Mouse (Mus musculus) liver, adult (tissue): ENCODE results near the gene Sema6d.

ENCODE experiments used
- GATA4 ChIP-seq: IDR thresholded peaks from 2 replicates; pipeline ENCODE4 v1.6.1; 2014; ENCODE audit warnings: mild to moderate bottlenecking, low read length; ENCODE audit not compliant: insufficient replicate concordance

Sema6d gene

DNA sequence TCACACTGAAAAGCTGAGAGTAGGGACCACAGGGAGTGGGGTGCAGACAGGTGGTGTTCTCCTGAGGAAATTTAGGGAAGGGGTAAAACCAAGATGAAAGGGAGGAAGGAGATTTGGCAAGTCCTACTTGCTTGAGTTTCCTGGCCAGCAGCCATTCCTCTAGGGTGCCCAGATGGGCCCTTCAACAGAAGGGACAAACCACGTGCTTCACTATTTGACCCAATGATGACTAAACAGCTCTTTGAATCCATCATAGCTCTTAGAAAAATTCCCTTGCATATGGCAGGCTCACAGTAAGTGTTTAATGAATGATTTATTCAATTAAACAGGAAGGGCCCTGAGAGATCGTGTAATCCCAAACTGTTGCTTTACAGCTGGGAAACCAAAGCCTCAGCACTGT is 41.1 kb downstream of the Sema6d start:
- TF ChIP-seq GATA4, result no peak

DNA sequence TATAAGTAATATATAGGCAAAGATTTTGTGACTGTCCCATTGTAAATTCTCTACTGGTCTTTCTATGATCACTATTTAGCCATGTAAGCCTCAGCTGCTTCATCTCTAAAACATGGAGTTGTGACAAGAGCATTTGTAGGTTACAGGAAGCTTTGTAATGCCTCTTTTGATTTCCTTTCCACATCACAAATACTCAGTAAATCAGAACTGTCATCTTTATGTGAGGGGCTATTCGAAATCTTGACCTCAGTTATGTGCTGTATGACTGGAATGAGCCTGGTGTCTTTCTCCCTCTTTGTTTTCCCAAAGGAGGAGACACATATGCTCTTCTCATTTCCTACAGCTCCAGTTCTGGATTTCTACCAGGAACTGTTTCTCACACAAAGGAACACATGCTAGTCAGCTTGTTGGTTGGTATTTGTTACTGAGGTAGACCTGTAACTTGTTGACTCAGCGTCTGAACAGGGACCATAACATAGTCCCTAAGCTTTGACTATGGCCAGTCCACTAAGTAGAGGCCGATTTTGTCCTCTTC is 51.8 kb downstream of the Sema6d start:
- no peak for TF ChIP-seq GATA4

DNA sequence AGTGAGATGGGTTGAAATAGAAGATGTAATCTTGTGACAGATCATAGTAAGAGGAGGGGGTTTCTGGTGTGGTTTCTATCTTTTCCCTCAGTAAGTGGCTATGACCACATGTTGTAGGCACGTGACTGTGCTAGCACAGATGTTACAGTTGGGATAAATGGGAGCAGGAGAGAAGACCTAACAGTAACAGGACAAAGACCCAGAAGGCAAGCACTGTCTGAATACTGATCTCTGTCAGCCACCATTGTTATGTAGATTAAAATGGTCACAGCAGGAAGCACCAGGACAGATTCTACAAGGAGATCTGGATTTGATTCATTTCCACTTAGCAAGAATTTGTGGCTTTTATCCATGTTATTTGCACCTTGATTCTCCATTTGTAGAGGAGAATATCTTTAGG is 55.8 kb downstream of the Sema6d start:
- no peak for TF ChIP-seq GATA4

DNA sequence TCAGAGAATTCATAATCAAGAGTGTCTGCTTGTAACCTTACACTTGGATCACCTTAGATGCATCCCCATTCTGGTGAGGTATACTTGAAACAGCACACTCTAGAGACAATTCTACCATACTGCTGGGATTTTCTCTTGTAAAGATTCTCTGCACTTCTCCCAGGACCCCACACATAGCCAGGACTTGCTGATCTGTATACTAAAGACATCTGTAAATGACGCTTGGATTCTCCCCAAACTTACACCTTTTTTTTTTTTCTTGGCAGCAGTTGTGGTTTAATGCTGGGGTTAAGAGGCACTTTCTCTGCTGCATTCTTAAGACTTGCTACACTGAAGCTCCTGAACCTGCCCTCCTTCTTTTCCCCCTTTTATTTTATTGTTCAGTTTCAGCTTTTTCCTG is 68.4 kb downstream of the Sema6d start:
- no peak for TF ChIP-seq GATA4

DNA sequence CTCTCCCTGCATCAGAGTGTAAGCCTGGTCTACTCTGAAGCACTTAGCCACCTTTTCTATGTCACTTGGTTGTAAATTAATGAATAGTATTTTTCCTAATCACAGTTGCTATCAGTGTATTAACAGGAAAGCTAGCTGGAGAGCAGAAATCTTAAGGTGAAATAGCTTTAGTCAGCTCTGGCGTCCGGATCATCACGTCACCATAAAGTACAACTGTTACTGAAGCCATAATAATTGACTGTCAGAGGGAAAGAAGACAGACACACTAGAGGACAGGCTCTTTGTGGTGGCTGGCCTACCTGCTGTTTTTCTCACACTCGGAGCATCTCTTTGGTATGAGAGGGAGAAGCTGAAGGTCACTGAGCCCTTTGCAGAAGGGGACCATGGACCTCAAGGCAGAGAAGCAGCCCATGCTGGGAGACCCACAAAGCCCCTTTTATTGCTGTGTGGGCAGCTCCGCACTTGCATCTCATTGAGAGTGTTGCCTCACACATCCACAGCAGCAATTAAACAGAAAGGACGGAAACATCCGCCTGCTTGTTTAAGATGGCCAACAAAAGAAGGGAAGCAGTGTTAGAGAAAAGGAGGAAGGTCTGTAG is 72.3 kb downstream of the Sema6d start:
- no peak for TF ChIP-seq GATA4

DNA sequence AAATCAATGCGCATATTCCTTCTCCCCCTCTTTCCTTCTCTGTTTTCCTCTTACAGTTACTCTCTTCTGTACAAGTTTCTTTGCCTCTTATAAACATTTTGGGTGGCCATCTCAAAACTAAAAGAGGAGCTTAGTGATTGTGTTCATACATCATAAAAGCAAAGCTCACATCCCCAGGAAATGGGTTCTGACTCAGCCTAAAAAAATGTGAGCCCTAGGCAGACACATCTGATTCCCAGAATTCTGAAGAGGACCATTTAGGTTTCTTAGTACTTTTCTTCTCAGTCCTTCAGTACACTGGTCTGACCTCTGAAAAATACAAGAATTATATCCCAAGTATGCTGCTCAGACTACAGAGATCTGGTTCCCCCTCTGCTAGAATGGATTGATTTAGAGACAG is 78.6 kb downstream of the Sema6d start:
- no peak for TF ChIP-seq GATA4

DNA sequence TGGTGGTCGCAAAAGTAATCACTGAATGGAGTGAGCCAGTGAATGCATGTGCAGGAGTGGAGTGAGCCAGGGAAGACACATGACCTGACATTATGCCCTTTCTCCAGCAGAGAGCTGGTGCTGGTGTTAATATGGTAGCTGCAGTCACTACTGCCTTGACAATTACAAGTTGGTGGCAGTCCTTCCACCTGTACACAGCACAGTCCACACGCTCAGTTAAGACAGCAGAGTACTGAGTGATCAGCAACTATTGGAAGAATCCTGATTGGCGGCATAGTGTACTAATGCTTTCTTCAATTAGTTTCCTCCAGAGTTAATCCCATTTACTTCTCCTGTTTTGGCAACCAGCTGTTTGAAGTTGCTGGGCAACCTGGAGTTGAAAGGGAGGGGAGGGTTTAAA is 81.9 kb downstream of the Sema6d start:
- TF ChIP-seq GATA4, result no peak

DNA sequence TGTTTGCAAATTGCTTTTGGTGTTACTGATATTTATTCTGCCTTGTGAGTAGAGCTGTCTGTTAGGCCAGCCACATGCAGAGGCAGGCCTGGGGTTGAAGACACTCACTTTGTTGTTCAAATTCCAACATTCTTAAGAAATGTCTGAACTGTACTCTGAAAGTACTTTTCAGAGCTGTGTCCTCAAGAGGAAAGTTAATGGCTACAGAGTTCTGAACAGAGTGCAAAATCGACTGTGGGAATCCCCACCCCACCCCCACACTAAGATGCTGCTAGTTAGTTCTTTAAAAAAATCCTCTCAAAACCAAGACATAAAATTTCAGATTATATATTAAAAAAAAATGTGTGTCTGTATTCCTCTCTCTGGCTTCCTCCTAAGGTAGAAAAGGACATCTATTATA is 86.5 kb downstream of the Sema6d start:
- TF ChIP-seq GATA4, result no peak

DNA sequence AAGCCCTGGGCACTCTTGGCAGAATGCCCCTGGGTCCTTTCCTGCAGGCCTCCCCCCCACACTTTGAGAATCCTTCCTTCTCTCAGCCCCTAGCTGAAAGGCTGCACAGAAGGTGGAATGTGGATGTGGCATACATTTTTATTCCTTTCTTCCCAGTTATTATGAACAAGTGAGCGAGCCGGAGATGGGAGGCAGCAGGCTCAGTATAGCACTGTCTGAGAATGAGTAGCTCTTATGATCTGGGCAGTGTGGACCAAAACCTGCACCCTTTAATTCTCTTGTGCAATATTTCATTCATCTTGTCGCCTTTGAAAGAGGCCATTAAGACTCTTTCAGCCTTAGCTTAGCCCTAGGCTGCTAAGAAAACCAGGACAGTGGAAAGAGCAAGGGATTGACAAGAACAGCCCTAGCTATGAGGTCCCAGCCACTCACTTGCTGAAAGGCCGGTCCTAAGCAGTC is 87.0 kb downstream of the Sema6d start:
- no peak for TF ChIP-seq GATA4

DNA sequence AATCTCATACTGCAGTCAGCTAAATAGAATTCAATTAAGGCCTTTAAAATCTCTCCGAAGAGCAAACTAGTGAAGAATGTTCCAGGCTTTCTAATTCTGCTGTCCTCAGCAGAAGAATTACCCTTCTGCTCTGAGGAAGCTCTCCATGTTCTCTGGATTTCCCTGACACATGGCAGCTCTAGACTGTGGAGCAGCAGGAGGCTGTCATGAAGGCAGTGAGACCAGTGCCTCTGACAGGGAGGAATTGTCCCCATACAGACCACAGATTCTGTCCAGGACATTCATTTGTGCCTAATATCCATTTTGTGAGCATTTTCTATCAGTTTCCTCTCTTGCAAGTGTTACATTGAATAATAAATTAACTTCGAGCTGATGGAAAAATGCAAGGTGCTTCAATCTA is 99.5 kb downstream of the Sema6d start:
- no peak for TF ChIP-seq GATA4

DNA sequence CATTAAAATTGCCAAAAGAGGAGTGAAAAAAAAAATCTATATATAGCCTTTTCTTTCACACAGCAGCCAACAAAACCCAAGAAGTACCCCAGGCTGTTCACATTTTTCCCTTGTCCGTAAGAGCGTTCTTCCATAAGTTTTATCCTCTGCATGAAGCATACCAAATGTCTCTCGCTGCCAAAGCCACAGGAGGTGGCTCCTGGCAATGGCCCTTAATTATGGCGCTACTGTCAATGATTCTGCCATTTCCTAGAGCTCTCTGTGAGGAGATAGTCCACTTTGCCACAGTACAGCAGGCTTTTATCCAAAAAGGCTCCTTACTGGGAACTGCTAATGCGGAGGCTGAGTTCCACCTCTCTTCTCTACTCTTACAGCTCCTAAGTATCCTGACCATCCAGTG is 104.3 kb downstream of the Sema6d start:
- TF ChIP-seq GATA4, result no peak

DNA sequence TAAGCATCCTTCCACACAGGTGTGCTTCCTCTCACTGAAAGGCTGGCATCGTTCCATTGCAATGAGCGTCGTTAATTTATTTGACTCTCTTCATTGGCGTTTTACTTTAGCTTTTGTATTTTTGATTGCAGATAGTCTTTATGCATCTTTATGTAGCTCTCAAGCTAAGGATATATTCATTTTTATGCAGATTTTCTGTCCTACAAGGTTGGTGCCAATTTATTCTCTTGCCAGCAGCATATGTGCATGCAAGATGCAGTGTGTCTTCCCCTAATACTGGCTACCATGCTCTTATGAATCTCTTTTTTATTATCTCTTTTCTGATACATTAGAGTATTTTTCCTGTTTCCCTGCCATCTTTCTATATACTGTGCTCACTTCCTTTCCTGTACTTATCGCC is 111.7 kb downstream of the Sema6d start:
- no peak for TF ChIP-seq GATA4

DNA sequence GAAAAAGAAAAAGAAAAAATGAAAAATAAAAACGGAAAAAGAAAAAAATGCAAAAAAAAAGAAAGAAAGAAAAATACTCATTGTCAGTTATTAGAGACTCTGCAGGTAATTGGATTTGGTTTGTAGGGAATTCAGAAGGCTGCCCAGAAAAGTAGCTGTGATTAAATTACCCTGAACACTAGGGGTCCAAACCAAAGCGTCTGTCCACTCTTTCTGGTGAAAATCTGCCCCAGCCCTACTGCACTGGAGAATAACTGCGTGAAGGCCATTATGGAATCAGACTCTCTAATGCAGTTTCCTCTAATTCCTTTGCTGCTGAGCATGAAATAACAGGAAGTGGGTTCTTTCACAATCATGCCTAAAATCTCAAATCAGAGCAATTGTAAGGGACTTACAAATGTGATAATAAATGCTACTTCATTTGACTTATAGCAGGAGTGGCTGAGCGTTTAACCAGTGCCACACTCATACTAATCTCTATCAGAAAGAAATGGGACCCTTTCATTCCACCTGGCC is 112.8 kb downstream of the Sema6d start:
- TF ChIP-seq GATA4, result no peak

DNA sequence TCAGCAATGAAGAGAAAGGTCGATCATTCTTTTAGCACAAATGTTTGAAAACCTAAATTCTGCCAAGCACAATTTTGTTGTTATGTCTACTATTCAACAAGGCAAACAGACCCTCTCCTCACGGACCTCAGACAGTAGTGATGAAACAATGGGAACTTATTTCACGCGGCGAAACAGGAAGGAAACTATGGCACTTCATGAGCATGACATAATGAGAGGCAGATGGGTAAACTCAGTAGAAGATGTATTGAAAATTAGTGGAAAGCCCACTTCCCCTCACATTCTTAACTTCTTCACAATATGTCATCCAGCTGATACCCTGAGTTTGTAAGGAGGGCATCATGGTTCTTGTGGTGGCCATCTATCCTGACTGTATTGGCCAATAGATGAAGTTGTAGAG is 116.0 kb downstream of the Sema6d start:
- no peak for TF ChIP-seq GATA4

DNA sequence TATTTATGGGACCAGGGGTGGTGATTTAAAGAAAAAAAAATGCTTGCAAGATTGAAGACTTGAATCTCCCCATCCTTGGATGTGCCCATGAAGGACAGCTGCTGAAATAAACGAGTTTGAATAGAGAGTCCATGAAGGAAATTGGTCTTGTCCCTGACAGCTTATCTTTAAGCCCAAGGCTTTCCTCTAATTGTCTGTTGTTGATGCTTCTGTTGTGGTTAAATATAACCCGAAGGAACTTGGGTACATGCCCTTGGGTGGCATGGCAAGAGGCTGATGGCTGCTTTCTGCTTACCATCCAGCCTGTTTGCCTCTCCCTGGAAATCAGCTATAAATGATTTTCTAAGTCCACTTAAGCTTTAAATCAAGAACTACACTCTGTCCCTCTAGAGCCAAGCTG is 118.5 kb downstream of the Sema6d start:
- TF ChIP-seq GATA4, result no peak

DNA sequence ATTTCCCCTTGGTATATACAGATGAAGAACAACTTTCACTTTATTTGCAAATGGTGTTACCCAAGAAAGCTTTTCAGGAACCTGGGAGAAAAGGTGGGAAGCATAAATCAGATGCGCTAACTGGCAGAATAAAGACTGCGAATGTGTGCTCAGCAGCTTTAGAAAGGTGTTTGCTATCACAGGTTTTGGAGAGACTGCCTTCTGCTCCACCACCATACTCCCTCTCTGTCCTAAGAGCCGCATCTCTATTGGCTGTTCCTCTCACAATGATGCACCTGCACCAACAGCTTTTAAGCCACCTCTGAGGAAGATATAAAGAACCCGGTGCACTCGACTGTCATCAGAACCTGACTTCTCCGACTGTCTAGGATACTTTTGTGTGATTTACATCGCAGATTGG is 133.8 kb downstream of the Sema6d start:
- no peak for TF ChIP-seq GATA4

DNA sequence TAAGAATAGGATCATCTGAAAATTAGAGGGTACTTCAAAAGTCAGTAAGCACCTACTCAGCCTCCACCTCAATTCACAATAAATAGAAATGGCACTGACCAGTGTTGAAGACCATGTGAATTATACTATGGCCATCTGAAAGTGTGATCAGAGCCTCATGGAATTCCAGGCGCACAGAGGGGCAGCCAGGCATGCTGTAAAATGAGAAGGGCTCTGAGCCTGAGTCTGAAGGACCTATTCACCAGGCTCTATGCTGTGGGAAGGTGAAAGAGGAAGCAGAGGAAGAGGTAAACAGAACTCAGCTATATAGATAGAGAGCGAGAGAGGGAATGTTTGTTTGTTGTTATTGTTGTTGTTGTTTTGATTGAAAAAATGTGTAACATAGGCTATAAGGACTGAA is 134.6 kb downstream of the Sema6d start:
- no peak for TF ChIP-seq GATA4
